Mouse (Mus musculus): ENCODE results near the gene Gm20479.

DNA sequence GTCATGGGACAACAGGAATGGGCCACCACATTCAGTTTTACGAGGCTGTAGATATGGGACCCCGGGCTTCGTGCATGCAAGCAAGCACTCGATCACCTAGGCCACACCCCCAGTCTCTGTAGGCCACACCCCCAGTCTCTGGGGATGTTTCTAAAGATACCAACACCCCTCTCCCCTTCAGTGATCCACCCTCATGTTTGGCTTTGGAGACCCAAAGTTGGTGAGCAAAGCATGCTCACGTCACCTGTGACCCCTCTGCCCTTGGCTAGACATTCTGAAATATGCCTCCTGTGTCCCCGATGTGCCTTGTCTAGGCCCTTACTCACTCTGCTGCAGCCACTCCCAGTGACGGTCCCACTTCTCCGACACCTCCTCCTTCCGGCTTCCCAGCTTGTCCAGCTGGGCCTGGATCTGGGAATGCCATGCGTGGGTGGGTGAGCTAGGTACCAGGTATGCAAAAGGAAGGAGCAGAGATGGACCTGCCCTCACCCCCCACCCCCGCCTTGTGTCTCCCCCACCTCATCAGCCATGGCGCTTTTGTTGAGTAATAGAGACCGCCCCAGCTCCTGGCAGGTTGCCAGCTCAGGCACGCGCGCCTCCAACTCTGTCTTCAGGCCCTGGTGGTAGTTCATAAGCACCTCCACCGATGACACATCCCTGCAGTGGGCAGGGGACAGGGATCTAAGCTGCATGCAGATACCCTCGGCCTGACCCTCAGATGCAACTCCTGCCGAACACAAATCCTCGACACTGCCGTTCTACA is 9.0 kb upstream of the Gm20479 start:
- TF ChIP-seq CTCF (IDR thresholded peaks at IDR 0.05; ENCODE audit: low read depth, low read length) (no peak), GATA1 (IDR thresholded peaks at IDR 0.05; ENCODE audit: borderline replicate concordance, low read length) (no peak), TAL1 (conservative IDR thresholded peaks at IDR 0.05; ENCODE audit: low read depth, low read length) (no peak), GATA2 (IDR thresholded peaks at IDR 0.05; ENCODE audit: borderline replicate concordance, low read depth, low read length) (no peak)

Measured in G1E (cell line).